Mouse (Mus musculus) G1E (cell line): Measurements from ENCODE around the gene Slc7a1. TPM values are rescaled to one million over a fixed set of nuclear protein-coding genes. Genes with fewer than 3 reads are reported as not detected.

Experiments used
- ATAC-seq: 2 replicates; pipeline ENCODE4 v1.8.0; 2016; ENCODE audit warnings: mild to moderate bottlenecking; ENCODE audit not compliant: insufficient number of reproducible peaks, poor library complexity, low FRiP score, severe bottlenecking; ENCODE audit errors: extremely low read depth
- DNase-seq: peaks from one replicate; pipeline ENCODE4 v3.0.0; 2012; ENCODE audit warnings: low spot score
- H3K27me3 ChIP-seq: 2 replicates; pipeline ENCODE4 v1.6.1; 2012; ENCODE audit warnings: mild to moderate bottlenecking, low read length, inconsistent platforms; ENCODE audit not compliant: insufficient read depth
- H3K36me3 ChIP-seq: replicated peaks from 2 replicates; pipeline ENCODE3; 2012; ENCODE audit warnings: mild to moderate bottlenecking, inconsistent platforms
- H3K4me1 ChIP-seq: 2 replicates; pipeline ENCODE4 v1.6.1; 2012; ENCODE audit warnings: low read depth, low read length, inconsistent platforms, mixed read lengths; ENCODE audit not compliant: insufficient read depth
- H3K4me3 ChIP-seq: 2 replicates; pipeline ENCODE4 v1.5.1; 2012; ENCODE audit warnings: low read depth, mild to moderate bottlenecking, inconsistent platforms, low read length, moderate library complexity, mixed read lengths
- H3K9me3 ChIP-seq: replicated peaks from 2 replicates; pipeline ENCODE4 v1.6.1; 2012; ENCODE audit warnings: inconsistent platforms
- CTCF ChIP-seq: IDR thresholded peaks from 2 replicates; pipeline ENCODE4 v1.5.1; 2012; ENCODE audit warnings: low read depth, low read length, inconsistent platforms, mixed read lengths
- GATA1 ChIP-seq: IDR thresholded peaks from 2 replicates; pipeline ENCODE4 v1.6.1; 2012; ENCODE audit warnings: borderline replicate concordance, low read length, inconsistent platforms, mixed read lengths
- GATA2 ChIP-seq: IDR thresholded peaks from 2 replicates; pipeline ENCODE4 v1.6.1; 2012; ENCODE audit warnings: low read depth, low read length, inconsistent platforms, borderline replicate concordance
- POLR2AphosphoS5 ChIP-seq: IDR thresholded peaks from 2 replicates; pipeline ENCODE4 v1.6.1; 2012; ENCODE audit warnings: low read depth, low read length, inconsistent platforms; ENCODE audit not compliant: insufficient replicate concordance
- TAL1 ChIP-seq: conservative IDR thresholded peaks from 2 replicates; pipeline ENCODE4 v1.6.1; 2012; ENCODE audit warnings: low read depth, low read length, inconsistent platforms, mixed read lengths
- polyA plus RNA-seq: library from polyadenylated mRNA; stranded (reverse); fragments of >175 nt; gene quantifications from 2 replicates; pipeline ENCODE4 v1.2.3, GENCODE M21; 2012
- total RNA-seq, 2 experiments: library from RNA; stranded (forward) in 1 of 2; stranded (reverse) in 1 of 2; fragments of 200-1000 nt in 1 of 2; fragments of >200 nt in 1 of 2; fragmentation: Nextera tagmentation in 1 of 2; gene quantifications; 2 replicates each; pipeline ENCODE4 v1.2.3; 2014 to 2017

The Slc7a1 gene
- total and polyA plus RNA-seq, 3 experiments = 20.2 to 86.4 (median 44.5) TPM

GRCm38 (mm10) chr5:148387820-148388219 is 11.9 kb downstream of the Slc7a1 start:
- H3K36me3 ChIP-seq = peaks cover 98% of the 10 kb centered on the region
- no peak for DNase-seq
- H3K4me1 ChIP-seq = peaks cover 31% of the 10 kb centered on the region; the same call in 1 of the 2 replicates
- no peak overlapping the region for H3K4me3 ChIP-seq
- TF ChIP-seq GATA2 (no peak), CTCF (0 out of 2 replicates have a peak, but pooled peaks have one; percentile 16)
- no peak for ATAC-seq
- H3K9me3 ChIP-seq = peaks cover 5% of the 10 kb centered on the region
- no peaks in the 10 kb centered on the region for H3K27me3 ChIP-seq

- TF ChIP-seq GATA2 = no peak
- no peak for TF ChIP-seq TAL1
- peak; percentile 52; the same call in 1 of the 2 replicates for TF ChIP-seq CTCF
- Histone ChIP-seq H3K36me3 (peaks cover 97% of the 10 kb centered on the region), H3K4me1 (peaks cover 37% of the 10 kb centered on the region), H3K27me3 (no peaks in the 10 kb centered on the region), H3K4me3 (no peak overlapping the region), H3K9me3 (peaks cover 5% of the 10 kb centered on the region)
- ATAC-seq (no peak), DNase-seq (no peak)
Observed at GRCm38 (mm10) chr5:148386471-148386870, 13.2 kb downstream of the Slc7a1 start.

GRCm38 (mm10) chr5:148384501-148385055 is 15.1 kb downstream of the Slc7a1 start:
- no peak for ATAC-seq
- peaks cover 93% of the 10 kb centered on the region for H3K36me3 ChIP-seq
- H3K27me3 ChIP-seq = no peaks in the 10 kb centered on the region
- H3K4me3 ChIP-seq = no peak overlapping the region
- TF ChIP-seq TAL1 (no peak), POLR2AphosphoS5 (no peak)
- H3K4me1 ChIP-seq = peaks cover 52% of the 10 kb centered on the region
- peaks cover 5% of the 10 kb centered on the region for H3K9me3 ChIP-seq
- DNase-seq = no peak

- TF ChIP-seq GATA1 = no peak
- TF ChIP-seq GATA2 = no peak
- no peak for TF ChIP-seq POLR2AphosphoS5
- TF ChIP-seq TAL1 = no peak
- TF ChIP-seq CTCF = no peak
- no peak for DNase-seq
- H3K4me1 ChIP-seq = peaks cover 57% of the 10 kb centered on the region
- H3K4me3 ChIP-seq = no peak overlapping the region
- H3K36me3 ChIP-seq = peaks cover 87% of the 10 kb centered on the region
- H3K27me3 ChIP-seq = no peaks in the 10 kb centered on the region
- no peak for ATAC-seq
- peaks cover 5% of the 10 kb centered on the region for H3K9me3 ChIP-seq
Observed at GRCm38 (mm10) chr5:148383841-148384500, 15.7 kb downstream of the Slc7a1 start.

GRCm38 (mm10) chr5:148381083-148381482 is 18.6 kb downstream of the Slc7a1 start:
- peaks cover 81% of the 10 kb centered on the region for H3K36me3 ChIP-seq

GRCm38 (mm10) chr5:148380246-148380504 is 19.5 kb downstream of the Slc7a1 start:
- Histone ChIP-seq H3K36me3 (peaks cover 81% of the 10 kb centered on the region), H3K9me3 (peaks cover 5% of the 10 kb centered on the region), H3K27me3 (no peaks in the 10 kb centered on the region), H3K4me3 (peak overlapping the region; percentile 57; the same call in 1 of the 2 replicates), H3K4me1 (peaks cover 43% of the 10 kb centered on the region)
- no peak for ATAC-seq
- no peak for DNase-seq
- TF ChIP-seq TAL1 (no peak), POLR2AphosphoS5 (no peak), GATA2 (no peak), GATA1 (no peak), CTCF (no peak)

More at GRCm38 (mm10) chr5:148381083-148381482, 18.6 kb downstream of the Slc7a1 start:
- TF ChIP-seq TAL1 (no peak), GATA2 (no peak), POLR2AphosphoS5 (no peak), GATA1 (no peak), CTCF (no peak)
- H3K9me3 ChIP-seq = peaks cover 5% of the 10 kb centered on the region
- no peak overlapping the region for H3K4me3 ChIP-seq
- H3K27me3 ChIP-seq = no peaks in the 10 kb centered on the region
- ATAC-seq = no peak
- H3K4me1 ChIP-seq = peaks cover 50% of the 10 kb centered on the region
- DNase-seq = no peak
